Mouse (Mus musculus) lung, postnatal 14 days (tissue): ENCODE measurements around the gene Crp.
A peak's percentile ranks its signal among the peaks of the same experiment; 100 is the strongest.

ENCODE experiments used
- DNase-seq: peaks from one replicate; pipeline ENCODE4 v3.0.0; 2021

The Crp gene

DNA sequence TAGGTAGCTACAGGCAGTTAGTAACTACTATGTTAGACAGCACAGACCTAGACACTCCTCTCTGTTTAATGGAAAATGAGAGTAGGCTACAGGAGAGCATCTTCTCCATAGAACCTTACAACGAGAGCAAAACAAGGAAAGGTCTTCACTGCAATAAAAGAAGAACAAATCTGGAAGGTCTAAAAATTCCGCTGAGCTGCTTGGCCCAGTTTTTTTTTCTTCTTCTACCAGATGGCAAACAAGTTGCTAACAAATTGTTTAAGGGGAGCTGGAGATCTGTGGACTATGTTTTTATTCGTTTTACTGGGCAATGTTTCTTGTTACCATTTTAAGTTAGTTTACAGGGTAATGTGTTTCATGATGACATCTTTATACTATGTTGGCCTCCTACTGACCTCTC, 53.4 kb downstream of the Crp start:
- DNase-seq, result no peak

DNA sequence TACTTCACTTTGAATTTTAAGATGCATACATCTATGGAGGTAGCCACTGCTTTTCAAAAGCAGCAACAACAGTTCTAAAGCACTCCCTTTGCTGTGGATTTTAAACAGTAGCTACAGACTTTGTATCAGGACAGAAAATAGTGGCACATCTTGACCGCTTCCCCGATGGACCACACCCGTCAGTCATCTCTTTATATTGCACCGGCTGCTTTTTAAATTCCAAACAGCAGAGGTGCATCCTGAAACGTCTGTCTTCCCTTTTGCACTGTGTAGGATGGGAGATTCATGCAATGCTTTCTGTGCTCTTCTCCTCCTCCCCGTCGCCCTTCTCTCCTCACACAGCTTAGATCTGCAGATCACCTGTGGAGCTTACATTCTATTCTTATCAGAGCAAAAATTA, 57.3 kb downstream of the Crp start:
- no peak for DNase-seq

DNA sequence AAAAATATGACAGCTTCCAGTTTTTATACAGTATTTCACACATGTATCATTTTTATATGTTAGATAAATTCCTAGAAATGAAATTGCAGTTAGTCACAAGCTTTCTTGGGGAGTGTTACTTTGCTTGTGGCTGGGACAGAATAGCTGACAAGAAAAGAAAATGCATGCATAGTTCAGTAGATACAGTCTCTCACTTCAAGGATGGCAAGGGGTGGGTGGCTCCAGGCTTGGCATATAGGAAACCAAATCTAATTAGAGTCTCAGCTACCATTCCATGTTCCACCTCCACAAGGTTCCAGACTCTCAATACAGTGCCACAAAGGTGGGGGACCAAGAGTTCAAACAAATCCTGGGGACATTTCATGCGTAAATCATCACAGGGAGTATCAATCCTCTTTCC, 61.7 kb downstream of the Crp start:
- no peak for DNase-seq

DNA sequence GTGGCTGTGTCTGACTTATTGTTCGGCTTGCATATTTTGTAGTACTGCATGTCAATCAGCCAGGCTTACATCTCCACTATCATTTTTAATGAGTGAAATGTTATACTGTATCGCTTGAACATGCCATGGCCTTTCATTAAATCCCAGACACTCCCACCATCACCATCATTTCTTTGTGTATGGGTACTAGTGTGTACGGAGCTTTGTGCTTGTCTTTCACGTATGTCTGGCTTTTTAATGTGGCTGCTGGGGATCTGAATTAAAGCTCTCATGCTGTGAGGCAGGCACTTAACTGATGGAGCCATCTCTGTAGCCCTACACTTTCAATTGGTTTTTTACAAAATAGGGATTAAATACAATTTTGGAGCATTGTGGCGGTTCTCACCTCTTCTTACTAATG, 81.3 kb downstream of the Crp start:
- no peak for DNase-seq

DNA sequence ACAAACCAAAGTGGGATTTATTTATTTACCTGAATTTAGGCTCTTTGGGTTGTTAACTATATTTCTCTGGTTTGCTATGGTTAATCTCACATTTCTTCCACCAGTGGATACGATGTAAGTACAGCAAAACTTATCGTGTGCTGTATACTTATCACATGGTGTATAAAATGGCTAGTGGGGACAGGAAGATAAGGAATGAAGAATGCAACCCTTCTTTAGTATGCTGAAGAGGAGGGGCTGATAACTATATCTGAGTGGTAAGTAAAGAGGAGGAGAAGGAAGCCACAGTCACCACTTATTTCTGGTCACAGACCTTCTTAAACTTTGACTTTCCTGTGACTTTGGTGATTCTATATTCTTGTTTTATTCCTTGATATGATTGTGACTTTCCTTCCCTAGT, 87.5 kb downstream of the Crp start:
- DNase-seq, result no peak

DNA sequence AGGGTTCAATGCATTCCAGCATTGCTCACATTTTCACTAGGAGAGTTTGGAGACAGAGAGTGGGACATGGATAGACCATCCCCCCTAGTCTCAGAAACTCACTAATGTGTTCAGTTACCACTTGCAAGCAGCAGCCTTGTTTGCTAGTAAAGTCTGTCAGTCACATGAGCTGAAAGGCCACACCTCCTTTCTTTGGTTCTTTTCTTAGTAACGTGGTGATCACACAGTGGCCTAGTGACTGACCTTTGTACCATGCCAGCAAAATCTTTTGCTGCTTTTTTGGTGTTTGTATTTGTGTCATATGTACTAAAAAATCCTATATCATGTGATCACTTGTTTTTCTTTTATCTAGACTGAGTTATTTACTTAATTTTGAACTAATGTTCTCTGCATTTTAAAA, 88.0 kb downstream of the Crp start:
- DNase-seq, result no peak

DNA sequence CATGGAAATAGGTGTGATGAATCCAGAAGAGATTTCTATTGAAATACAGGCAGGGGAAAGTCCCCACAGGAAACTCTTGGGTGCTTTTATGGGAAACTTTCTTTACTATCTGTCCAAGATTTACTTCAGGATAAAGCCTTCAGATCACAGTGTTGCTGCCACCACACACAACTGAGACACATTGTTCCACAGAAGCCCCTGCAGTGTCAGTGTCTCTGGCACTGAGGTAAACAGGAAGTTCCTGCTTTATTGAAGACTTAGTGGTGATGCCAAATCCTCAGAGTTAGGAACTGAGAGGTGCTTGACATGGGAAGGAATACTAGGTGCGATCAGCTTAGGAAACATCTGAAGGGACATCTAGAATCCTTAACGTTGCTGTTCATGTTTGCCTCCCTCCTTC, 131.1 kb downstream of the Crp start:
- peak; percentile 6 for DNase-seq

DNA sequence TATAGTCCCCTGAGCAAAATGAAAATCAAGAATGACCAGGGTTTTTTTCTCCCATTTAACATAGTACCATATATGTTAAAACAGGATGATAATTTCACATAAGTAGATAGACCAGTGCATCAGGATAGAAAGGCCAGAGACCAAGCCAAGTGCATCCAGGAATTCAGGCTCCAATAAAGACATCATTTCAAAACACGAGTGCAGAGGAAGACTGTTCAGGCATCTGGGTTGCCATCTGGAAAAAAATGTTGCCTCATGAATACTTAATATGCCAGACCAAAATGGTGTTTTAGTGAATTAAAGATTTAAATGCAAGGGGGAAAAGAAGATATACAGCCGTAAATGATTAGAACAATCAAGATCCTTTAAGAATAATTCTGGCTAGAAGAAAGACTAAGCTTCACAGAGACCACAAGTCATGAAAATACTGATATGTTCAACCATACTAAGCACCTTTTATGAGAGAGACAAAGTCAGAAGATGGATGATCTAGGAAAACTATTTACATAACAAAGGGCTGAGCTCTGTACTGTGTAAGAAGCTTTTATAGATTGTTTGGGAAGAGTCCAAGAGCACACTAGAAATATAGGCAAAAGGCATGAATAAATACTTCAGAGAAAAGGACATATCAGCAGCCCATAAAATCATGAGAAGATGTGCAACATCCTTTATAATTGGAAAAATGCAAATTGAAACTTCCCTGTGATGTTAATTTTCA, 149.3 kb downstream of the Crp start:
- DNase-seq, result no peak

DNA sequence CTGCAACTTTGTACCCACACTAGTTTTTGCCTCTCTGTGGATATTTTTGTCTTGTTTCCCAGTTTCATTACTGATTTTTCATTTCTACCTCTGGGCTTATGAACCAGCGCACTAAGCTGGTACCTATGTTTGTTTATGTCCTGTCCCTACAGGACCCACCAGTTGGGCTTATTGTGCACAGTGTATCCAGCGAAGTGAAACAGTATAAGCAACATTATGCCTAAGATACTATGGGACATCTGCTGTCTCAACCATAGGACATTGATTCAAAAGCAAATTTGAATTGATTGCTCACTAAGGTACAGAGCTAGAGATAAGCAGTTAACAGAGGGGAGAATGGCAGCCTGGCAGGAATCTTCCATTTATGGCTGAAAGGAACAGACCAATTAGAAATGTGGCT, 150.3 kb downstream of the Crp start:
- DNase-seq, result no peak

DNA sequence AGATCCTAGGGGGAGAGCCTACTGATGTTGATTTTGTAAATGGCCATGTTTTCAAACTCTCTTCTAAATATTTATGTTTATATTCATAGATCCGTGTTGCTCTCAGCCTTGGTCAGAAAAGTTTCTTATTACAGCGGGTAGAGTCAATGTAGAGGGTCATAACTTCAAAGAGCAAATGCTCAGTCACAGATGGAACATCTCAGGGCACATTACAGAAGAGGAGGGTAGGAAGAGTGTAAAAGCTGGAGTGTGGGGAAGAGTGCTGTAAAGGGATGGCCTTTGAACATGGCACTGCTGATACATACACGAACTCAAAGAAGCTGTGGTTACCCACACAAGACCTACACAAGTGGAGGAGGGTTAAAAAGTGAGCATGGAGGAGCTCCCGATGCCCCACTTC, 177.4 kb downstream of the Crp start:
- DNase-seq, result no peak

DNA sequence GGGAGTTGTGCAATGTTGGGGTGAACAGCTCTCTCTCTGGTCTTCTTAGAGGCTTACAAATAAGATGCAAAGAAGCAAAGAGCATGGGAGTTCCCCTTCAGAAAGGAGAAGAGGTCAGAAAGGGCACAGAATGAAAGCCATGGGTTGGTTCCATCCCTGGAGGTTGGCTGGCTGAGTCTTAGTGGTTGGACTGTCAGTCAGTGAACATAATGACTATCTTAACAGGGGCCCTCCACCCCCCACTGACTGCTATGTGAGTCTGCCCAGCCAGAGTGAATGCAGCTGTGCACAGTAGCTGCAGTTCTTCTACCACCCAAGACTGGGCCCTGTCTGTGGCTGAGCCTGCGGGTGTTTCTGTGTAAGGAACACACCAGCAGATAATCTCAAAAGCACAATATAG, 178.8 kb downstream of the Crp start:
- no peak for DNase-seq
